Mouse (Mus musculus) CH12.LX (cell line): ENCODE measurements at regions not wholly inside any gene's neighbourhood (a gene's known extent, or its start where the extent isn't known, plus 50 kb on each side); places are given as distances from the start of the nearest gene placed in this dataset.

Experiments used
- CTCF ChIP-seq, 2 experiments: IDR thresholded peaks in 1 of 2; conservative IDR thresholded peaks in 1 of 2; 2 replicates each; pipeline ENCODE4 v1.5.1; 2011 to 2012; ENCODE audit warnings: low read depth in 2 of 2, low read length in 2 of 2, improper control_type of control experiment in 1 of 2, inconsistent platforms in 1 of 2, mild to moderate bottlenecking in 1 of 2, moderate library complexity in 1 of 2
- EP300 ChIP-seq: IDR thresholded peaks from 2 replicates; pipeline ENCODE4 v1.6.1; 2011; ENCODE audit warnings: low read length, improper control_type of control experiment

DNA sequence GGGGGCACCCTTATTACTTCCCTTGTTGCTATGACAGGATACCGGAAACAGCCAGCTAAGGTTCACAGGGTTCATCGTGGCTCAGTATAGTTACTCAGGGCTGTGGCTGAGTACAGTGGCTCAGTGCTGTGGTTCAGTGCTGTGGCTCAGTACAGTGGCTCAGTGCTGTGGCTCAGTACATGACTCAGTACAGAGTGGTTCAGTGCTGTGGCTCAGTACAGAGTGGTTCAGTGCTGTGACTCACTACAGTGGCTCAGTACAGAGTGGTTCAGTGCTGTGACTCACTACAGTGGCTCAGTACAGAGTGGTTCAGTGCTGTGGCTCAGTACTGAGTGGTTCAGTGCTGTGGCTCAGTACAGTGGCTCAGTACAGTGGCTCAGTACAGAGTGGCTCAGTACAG is 78.6 kb upstream of the Zfp423 start:
- TF ChIP-seq CTCF (conservative IDR thresholded peaks at IDR 0.05 in 1 of 2, IDR thresholded peaks at IDR 0.05 in 1 of 2; ENCODE audit: low read depth in 2 of 2, low read length in 2 of 2) (no peak), EP300 (no peak)
